Mouse (Mus musculus): ENCODE data around the gene Hlf. TPM values are rescaled to one million over a fixed set of nuclear protein-coding genes. Genes with fewer than 3 reads are reported as not detected.

Gene Hlf
- polyA plus RNA-seq, 1 experiment from 2014 or later: 3.7 TPM

- H3K9me3 ChIP-seq: no peaks in the 10 kb centered on the region
- no peak for ATAC-seq (ENCODE audit: insufficient number of reproducible peaks, insufficient read depth, low FRiP score, low TSS enrichment)
- H3K4me1 ChIP-seq: no peaks in the 10 kb centered on the region
- no peaks in the 10 kb centered on the region for H3K36me3 ChIP-seq
- 84% methylated on average over 6 of the region's 6 CpGs for WGBS
- no peak overlapping the region for H3K4me3 ChIP-seq
- no peak overlapping the region for H3K9ac ChIP-seq
- H3K27ac ChIP-seq: no peak overlapping the region
- no peaks in the 10 kb centered on the region for H3K27me3 ChIP-seq
- H3K4me2 ChIP-seq (replicated peaks): no peak overlapping the region
Observed at GRCm38 (mm10) chr11:90286550-90287154, 104.0 kb downstream of the Hlf start.

Other genes with a start within 250 kb of the Hlf start
- 13.6 and 13.7 TPM in 2 replicates for gene Gm45716, start 203.2 kb downstream of the Hlf start, polyA plus RNA-seq (2016; fragmentation: Nextera tagmentation; extraction: Ambion mirVana)
- gene Mmd, start 141.4 kb downstream of the Hlf start, polyA plus RNA-seq (2016; fragmentation: Nextera tagmentation; extraction: Ambion mirVana): 44.5 TPM in 2 replicates
- gene Stxbp4, start 247.2 kb upstream of the Hlf start, polyA plus RNA-seq (2016; fragmentation: Nextera tagmentation; extraction: Ambion mirVana): 39.7 and 41.0 TPM in 2 replicates
- gene Cox11, start 247.3 kb upstream of the Hlf start, polyA plus RNA-seq (2016; fragmentation: Nextera tagmentation; extraction: Ambion mirVana): 46.5 and 47.9 TPM in 2 replicates